Mouse (Mus musculus) kidney, postnatal 0 days (tissue): Measurements from ENCODE around the gene Hs1bp3. TPM values are rescaled to one million over a fixed set of nuclear protein-coding genes. Genes with fewer than 3 reads are reported as not detected.

Experiments used
- ATAC-seq: fragments of 200-750 bp; cut with Nextera tagmentation; replicated peaks from 2 replicates; pipeline ENCODE4 v1.8.0; 2017; ENCODE audit warnings: low read depth, moderate number of reproducible peaks, moderate TSS enrichment, moderate library complexity; ENCODE audit not compliant: low FRiP score
- DNase-seq: peaks from one replicate; pipeline ENCODE4 v3.0.0-alpha.2; 2016; ENCODE audit warnings: low spot score
- H3K27ac ChIP-seq: fragments of 300-500 bp; sonication (generic); 2 replicates; pipeline ENCODE4 v1.5.1; 2014; ENCODE audit warnings: mild to moderate bottlenecking
- H3K27me3 ChIP-seq: fragments of 300-500 bp; sonication (generic); 2 replicates; pipeline ENCODE4 v1.6.1; 2014; ENCODE audit warnings: low read length, mixed read lengths; ENCODE audit not compliant: insufficient read depth
- H3K36me3 ChIP-seq: fragments of 300-500 bp; sonication (generic); 2 replicates; pipeline ENCODE4 v1.6.1; 2014; ENCODE audit warnings: low read length, mixed read lengths; ENCODE audit not compliant: insufficient read depth
- H3K4me1 ChIP-seq: fragments of 300-500 bp; sonication (generic); replicated peaks from 2 replicates; pipeline ENCODE4 v1.6.1; 2014; ENCODE audit warnings: antibody characterized with exemption, low read length, mixed read lengths; ENCODE audit not compliant: insufficient read depth
- H3K4me2 ChIP-seq: fragments of 300-500 bp; sonication (generic); 2 replicates; pipeline ENCODE4 v1.6.1; 2014; ENCODE audit warnings: mild to moderate bottlenecking, low read length, moderate library complexity, mixed read lengths
- H3K4me3 ChIP-seq: fragments of 300-500 bp; sonication (generic); replicated peaks from 2 replicates; pipeline ENCODE4 v1.5.1; 2014; ENCODE audit warnings: low read depth, low read length
- H3K9ac ChIP-seq: fragments of 300-500 bp; sonication (generic); 2 replicates; pipeline ENCODE4 v1.6.1; 2014; ENCODE audit warnings: low read depth, low read length
- H3K9me3 ChIP-seq: fragments of 300-500 bp; sonication (generic); replicated peaks from 2 replicates; pipeline ENCODE4 v1.6.1; 2016; ENCODE audit warnings: low read length, inconsistent platforms, mixed read lengths
- CTCF ChIP-seq: IDR thresholded peaks from 2 replicates; pipeline ENCODE4 v1.5.1; 2016; ENCODE audit warnings: antibody characterized with exemption, low read depth, mild to moderate bottlenecking, moderate library complexity
- WGBS: fragments of 180-500 bp; shearing (Covaris S2); extraction: QIAGEN DNeasy Blood & Tissue Kit; methylation state at CpG from one replicate; pipeline ENCODE4 v1.1.7; 2014; 5-methylcytosine and 5-hydroxymethylcytosine counted together
- polyA plus RNA-seq: library from polyadenylated mRNA; unstranded; fragments of >200 nt; fragmentation: Nextera tagmentation; extraction: Ambion mirVana; gene quantifications from 2 replicates; pipeline ENCODE4 v1.2.1, GENCODE M21; 2015

Gene Hs1bp3
- polyA plus RNA-seq, 1 experiment from 2014 or later: 10.2 TPM

GRCm38 (mm10) chr12:8362400-8362799 is 49.2 kb downstream of the Hs1bp3 start:
- Histone ChIP-seq H3K4me2 (no peak overlapping the region), H3K27me3 (no peaks in the 10 kb centered on the region), H3K4me3 (no peak overlapping the region), H3K4me1 (no peaks in the 10 kb centered on the region; the same call in none of the 2 replicates), H3K9ac (no peak overlapping the region), H3K36me3 (no peaks in the 10 kb centered on the region), H3K27ac (no peak overlapping the region), H3K9me3 (no peaks in the 10 kb centered on the region)
- TF ChIP-seq CTCF: no peak
- WGBS: 75% methylated on average over 7 of the region's 7 CpGs
- DNase-seq: no peak
- ATAC-seq: no peak

GRCm38 (mm10) chr12:8364321-8364838 is 51.1 kb downstream of the Hs1bp3 start:
- H3K9ac ChIP-seq: no peak overlapping the region
- DNase-seq: no peak
- no peaks in the 10 kb centered on the region for H3K9me3 ChIP-seq
- H3K36me3 ChIP-seq: no peaks in the 10 kb centered on the region
- H3K27me3 ChIP-seq: no peaks in the 10 kb centered on the region
- no peaks in the 10 kb centered on the region for H3K4me1 ChIP-seq
- no peak overlapping the region for H3K4me3 ChIP-seq
- ATAC-seq: no peak
- no peak overlapping the region for H3K4me2 ChIP-seq
- no peak overlapping the region for H3K27ac ChIP-seq
- TF ChIP-seq CTCF: no peak
- 31% methylated on average over 6 of the region's 6 CpGs for WGBS

- Histone ChIP-seq H3K27ac (no peak overlapping the region), H3K27me3 (no peaks in the 10 kb centered on the region), H3K4me3 (no peak overlapping the region), H3K9me3 (no peaks in the 10 kb centered on the region), H3K4me1 (no peaks in the 10 kb centered on the region), H3K4me2 (no peak overlapping the region), H3K36me3 (no peaks in the 10 kb centered on the region), H3K9ac (no peak overlapping the region)
- no peak for DNase-seq
- 68% methylated on average over 7 of the region's 7 CpGs for WGBS
- TF ChIP-seq CTCF: no peak
- ATAC-seq: no peak
Observed at GRCm38 (mm10) chr12:8365336-8365735, 52.1 kb downstream of the Hs1bp3 start.

- DNase-seq (no peak), ATAC-seq (no peak)
- no peaks in the 10 kb centered on the region for H3K27me3 ChIP-seq
- no peak overlapping the region for H3K9ac ChIP-seq
- H3K4me2 ChIP-seq: no peak overlapping the region
- 69% methylated on average over 5 of the region's 5 CpGs for WGBS
- no peak for TF ChIP-seq CTCF
- no peak overlapping the region for H3K27ac ChIP-seq
- H3K4me3 ChIP-seq: no peak overlapping the region
- no peaks in the 10 kb centered on the region for H3K9me3 ChIP-seq
- no peaks in the 10 kb centered on the region for H3K36me3 ChIP-seq
- no peaks in the 10 kb centered on the region for H3K4me1 ChIP-seq
Observed at GRCm38 (mm10) chr12:8365905-8366576, 52.8 kb downstream of the Hs1bp3 start.

GRCm38 (mm10) chr12:8366688-8367087 is 53.5 kb downstream of the Hs1bp3 start:
- Histone ChIP-seq H3K9ac (no peak overlapping the region), H3K4me1 (no peaks in the 10 kb centered on the region), H3K36me3 (no peaks in the 10 kb centered on the region), H3K9me3 (no peaks in the 10 kb centered on the region), H3K27ac (no peak overlapping the region), H3K27me3 (no peaks in the 10 kb centered on the region), H3K4me3 (no peak overlapping the region), H3K4me2 (no peak overlapping the region)
- TF ChIP-seq CTCF: no peak
- DNase-seq (no peak), ATAC-seq (no peak)
- 42% methylated on average over 3 of the region's 3 CpGs for WGBS

- ATAC-seq: no peak
- no peak overlapping the region for H3K27ac ChIP-seq
- 40% methylated on average over 5 of the region's 5 CpGs for WGBS
Observed at GRCm38 (mm10) chr12:8371746-8372510, 58.7 kb downstream of the Hs1bp3 start.

More at GRCm38 (mm10) chr12:8371746-8372510, 58.7 kb downstream of the Hs1bp3 start:
- no peak overlapping the region for H3K9ac ChIP-seq
- no peaks in the 10 kb centered on the region for H3K9me3 ChIP-seq
- no peak for TF ChIP-seq CTCF
- no peaks in the 10 kb centered on the region for H3K4me1 ChIP-seq
- no peak overlapping the region for H3K4me2 ChIP-seq
- H3K36me3 ChIP-seq: no peaks in the 10 kb centered on the region
- DNase-seq: no peak
- no peaks in the 10 kb centered on the region for H3K27me3 ChIP-seq
- H3K4me3 ChIP-seq: no peak overlapping the region
